Mouse (Mus musculus) G1E (cell line): ENCODE measurements around the gene Mat2a.

Experiments used
- CTCF ChIP-seq: IDR thresholded peaks from 2 replicates; pipeline ENCODE4 v1.5.1; 2012; ENCODE audit warnings: low read depth, low read length, inconsistent platforms, mixed read lengths
- GATA1 ChIP-seq: IDR thresholded peaks from 2 replicates; pipeline ENCODE4 v1.6.1; 2012; ENCODE audit warnings: borderline replicate concordance, low read length, inconsistent platforms, mixed read lengths
- POLR2AphosphoS5 ChIP-seq: IDR thresholded peaks from 2 replicates; pipeline ENCODE4 v1.6.1; 2012; ENCODE audit warnings: low read depth, low read length, inconsistent platforms; ENCODE audit not compliant: insufficient replicate concordance
- TAL1 ChIP-seq: conservative IDR thresholded peaks from 2 replicates; pipeline ENCODE4 v1.6.1; 2012; ENCODE audit warnings: low read depth, low read length, inconsistent platforms, mixed read lengths

DNA sequence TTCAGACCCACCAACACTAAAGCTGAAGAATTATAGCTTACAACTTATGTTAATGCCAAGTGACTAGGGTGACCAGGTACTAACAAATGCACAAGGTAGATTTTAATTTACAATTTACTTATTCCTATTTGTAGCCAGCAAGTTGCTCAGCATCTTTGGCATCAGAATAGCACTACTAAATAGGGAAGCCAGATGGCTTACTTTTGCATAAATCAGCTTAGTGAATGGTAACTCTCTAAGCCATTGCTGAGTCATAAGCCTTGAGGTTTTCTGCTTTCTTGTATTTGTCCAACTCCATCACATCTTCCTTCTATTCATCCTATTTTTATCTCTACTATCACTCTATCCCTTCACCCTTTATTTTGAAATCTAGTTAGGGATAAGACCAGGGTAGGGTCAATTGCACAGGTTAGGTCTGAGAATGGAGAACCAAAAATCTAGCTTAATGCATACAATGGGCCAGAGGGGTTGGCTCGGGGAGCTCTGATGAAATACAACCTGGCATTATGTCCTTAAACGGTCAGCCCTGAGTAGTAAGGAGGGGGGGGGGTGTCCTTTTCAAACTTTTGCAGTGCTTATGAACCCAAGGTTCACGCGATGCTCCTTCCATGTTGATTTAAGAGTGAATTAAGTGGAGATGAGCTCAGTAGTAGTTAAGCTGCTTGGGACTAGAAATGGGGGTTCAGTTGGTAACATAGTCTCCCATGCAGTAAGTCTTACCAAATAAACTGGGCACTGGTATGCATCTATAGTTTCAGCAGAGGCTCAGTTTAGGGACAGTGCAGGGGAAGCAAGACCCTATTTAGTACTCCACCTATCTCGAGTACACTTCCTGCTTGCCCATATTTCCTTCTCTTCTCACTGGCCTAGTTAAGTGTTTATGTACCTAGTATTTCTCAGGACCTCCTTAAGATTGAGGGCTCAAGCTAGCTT is 8.1 kb downstream of the Mat2a start:
- TF ChIP-seq CTCF: no peak
- TF ChIP-seq TAL1: no peak
- TF ChIP-seq GATA1: no peak
- no peak; the same call in 1 of the 2 replicates for TF ChIP-seq POLR2AphosphoS5
